Mouse (Mus musculus) thymus, postnatal 25 days (tissue): ENCODE results near the gene Tinf2.

Source experiments
- DNase-seq: peaks from one replicate; pipeline ENCODE4 v3.0.0; 2022

Gene Tinf2

DNA sequence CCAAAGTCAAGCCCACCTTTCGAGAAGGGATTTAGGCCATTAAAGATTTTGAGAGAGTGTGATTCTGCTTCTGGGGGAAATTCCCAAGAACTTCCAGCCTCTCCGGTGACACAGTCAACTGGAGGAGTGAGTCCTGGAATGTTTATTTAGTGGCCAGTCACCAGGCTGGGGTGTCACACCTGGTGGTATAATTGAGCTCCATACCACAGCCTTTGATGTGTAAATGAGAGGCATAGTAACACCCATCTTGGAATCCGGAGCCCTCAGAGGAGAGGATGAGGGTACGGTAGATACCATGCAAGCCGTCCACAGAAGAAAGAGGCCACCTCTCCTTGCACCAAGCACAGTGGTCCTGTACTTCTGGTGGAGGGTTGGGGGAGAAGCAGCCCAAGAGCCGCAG lies 21.1 kb upstream of the Tinf2 start:
- no peak for DNase-seq

DNA sequence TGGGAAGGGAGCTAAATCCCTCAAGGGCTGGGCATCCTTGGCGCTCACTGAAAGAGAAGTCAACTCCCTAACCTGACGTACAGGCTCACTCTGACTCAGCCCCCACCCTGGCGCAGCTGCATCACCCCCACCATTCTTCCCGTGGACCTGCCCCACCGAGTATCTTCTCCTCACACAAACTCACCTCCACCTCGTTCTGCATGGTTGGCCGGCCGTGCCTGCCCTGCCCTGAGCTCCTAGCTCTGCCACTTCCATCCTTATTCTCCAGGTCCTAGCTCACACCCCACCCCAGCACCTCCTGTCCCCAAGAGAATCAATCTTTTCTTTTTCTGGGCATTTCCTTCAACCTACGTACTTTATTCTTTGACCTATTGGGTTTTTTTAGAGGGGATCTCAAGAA lies 19.5 kb upstream of the Tinf2 start:
- no peak for DNase-seq

DNA sequence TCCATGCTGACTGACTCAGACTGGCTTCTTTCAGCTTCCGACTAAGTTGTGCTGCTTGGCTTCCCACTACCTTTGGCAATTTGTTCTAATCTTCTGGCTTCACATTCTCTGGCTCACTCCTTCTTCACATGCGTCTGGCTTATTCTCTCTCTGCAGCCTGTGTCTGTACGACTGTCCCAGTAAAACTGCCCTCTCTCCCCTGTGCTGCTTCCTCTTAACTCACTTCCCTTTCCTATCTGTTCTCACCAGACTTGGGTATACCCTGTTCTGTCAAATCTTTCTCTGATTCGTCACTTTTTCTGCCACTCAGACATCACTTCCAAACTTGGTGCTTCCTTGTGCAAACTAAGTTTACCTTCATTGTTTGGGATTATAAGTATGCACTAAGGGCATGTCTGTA lies 15.6 kb upstream of the Tinf2 start:
- DNase-seq: no peak

DNA sequence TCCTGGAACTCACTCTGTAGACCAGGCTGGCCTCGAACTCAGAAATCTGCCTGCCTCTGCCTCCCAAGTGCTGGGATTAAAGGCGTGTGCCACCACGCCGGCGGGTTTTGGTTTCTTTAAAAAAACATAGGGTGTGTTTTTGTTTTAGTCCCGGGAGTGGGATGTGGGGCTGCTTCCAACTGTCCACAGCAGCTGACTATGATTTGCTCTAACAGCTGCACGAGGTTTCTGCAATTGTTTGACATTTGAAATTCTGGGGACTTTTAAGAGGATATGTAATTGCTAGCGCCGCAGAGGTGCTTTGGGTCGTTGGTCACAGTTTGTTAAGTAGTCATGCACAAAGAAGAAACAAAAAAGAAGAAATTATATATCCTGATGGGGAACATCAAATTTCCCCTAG lies 7.8 kb upstream of the Tinf2 start:
- DNase-seq: no peak

DNA sequence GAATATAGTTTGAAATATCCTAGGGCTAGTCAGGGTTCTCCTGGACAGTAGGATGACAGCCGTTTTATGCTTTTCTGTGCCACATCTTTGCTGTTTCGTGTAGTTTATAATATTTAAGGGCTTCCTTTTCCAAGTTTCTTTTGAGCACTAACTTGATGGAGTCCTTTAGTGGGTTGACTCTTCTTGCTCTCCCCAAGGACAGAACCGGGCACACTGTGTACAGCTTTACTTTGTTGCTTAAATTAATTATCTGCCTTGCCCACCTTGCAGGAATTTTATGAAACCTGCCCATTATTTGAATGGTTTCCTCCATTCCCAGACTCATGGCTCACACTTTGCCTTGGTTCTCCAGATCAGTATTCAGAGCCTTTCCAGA lies 486 bp upstream of the Tinf2 start:
- DNase-seq: no peak

DNA sequence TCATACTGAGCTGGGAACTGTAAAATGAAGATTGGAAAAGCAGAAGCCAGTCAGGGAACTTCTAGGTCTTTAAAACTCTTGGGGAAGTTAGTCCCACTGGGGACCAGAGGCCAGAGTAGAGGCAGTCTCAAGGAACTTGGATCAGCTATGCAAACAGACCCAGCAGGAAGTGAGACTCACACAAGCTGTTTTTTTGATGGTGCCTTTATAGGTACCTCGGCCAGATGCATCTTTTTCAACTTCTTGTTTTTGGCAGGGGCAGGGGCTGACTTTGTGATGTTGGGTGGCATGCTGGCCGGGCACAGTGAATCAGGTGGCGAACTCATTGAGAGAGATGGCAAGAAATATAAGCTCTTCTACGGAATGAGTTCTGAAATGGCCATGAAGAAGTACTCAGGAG lies 4.0 kb downstream of the Tinf2 start:
- DNase-seq: no peak

DNA sequence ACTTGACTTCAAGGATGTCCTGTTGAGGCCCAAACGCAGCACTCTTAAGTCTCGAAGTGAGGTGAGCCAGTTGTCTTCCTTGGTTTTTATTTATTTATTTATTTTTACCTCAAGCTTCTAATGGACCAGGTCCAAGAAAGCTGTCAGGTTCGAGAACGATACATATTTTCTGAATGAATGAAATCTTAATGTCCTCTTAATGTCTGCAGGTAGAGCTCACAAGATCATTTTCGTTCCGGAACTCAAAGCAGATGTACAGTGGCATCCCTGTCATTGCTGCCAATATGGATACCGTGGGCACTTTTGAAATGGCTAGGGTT lies 8.9 kb downstream of the Tinf2 start:
- no peak for DNase-seq

DNA sequence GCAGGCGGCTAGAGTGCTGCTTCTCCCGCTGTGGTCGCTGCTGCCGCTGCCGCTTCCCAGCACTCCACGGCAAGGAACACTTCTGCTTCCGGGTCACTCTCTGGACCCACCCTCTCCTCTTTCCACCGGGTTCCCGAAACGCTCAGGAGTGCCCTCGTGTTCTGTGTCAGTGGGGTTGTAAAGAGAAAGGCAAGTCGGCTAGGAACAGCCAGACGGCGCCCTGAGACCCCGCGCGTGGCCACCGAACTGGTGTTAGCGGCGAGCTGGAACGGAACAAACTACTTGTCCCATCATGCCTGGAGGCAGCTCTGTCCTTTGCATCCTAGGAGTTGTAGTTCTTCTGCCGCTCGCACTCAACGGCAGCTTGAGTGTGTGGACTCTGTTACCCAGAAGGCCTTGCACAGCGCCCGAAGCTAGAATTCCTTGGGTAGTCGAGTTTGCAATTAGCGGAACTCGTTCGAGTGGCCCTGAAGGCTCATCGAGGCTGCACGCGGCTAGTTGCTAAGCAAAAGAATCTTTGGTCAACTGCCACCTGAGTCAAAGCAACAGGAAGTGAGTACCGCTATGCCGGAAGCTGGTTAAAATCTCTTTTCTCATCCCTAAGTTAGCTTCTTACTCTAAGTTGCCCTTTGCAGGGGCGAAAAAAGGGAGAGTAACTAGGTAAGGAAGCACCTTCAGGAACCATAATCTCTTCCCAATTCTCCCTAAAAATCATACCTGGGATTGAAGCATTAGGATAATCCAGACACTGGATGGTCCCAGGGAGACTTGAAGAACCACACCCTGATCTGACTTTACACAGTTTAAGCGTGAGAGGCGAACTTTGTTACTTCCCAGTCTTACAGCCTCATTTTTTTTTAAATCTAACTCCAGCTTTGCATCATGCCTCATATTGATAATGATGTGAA lies 9.5 kb downstream of the Tinf2 start, which contains the start of the genes Gmpr2 and Nedd8:
Gmpr2 (plus strand) TSS at position 109 of the 908 bp plus-strand sequence.
Nedd8 (minus strand) TSS at position 292 of the 908 bp plus-strand sequence.
- peak; percentile 88 for DNase-seq

DNA sequence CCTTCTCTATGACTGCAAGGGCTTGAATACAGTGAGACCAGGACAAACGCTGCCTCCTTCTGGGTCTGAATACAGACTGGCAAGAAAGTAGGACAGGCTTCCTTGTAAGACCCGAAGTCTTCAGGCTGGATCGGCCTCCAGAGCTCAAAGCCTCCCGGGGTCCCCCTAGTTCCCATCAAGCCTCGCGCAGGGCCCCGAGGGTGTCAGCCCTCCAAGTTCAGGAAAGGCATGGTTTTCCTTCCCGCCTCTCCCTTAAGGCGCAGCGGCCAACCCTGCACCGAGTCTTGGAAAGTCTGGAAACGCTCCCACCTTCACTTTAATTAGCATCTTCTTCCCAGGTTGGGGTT lies 10.2 kb downstream of the Tinf2 start:
- no peak for DNase-seq

DNA sequence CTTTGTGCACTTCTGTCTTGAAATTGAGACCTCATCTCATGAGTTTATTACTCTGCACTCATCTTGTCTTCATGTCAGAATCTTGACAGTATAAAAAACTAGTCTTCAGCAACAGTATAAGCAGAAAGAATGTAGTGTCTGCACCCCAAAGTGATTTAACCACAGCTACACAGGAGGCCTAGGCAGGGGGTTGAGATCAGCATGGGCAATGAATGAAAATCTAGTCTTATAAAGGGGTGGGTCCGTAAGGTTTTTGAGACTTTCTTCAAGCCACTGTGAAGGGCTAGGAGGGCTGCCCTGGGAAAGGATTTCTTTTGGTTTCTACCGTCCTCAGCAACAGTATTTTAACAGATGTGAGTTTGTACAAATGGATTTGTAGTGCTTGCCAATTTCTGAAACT lies 21.0 kb downstream of the Tinf2 start:
- DNase-seq: no peak

DNA sequence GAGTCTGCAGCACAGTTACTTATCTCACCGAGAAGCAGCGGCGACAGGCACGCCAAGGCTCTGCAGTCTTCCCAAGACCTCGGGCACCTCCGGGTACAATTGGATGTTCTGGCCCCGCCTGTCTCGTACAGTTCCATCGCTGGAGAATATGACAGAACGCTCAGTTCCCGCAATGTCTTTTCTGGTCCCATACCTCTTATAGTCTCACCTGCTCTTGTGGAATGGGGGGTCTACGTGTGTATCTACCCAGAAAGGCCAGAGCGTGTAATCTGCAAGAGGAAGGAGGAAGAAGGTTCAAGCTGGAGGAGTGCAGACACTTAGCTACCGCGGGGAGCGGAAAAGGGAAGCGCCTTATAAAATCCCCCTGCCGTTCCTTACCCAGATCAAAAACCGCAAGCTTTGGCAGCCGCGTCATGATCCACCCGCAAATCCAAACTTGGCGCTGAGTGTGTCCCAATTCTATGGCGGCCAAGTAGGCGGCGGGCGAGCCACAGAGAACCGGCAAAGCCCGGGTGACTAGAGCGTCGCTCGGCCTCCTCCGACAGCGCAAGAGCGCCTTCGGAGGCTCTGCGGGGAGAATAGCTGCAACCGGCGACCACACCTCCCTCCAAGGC lies 21.6 kb downstream of the Tinf2 start, which contains the start of gene Mdp1:
Mdp1 (minus strand) TSS at position 549 of the 614 bp plus-strand sequence.
- peak; percentile 78 for DNase-seq

DNA sequence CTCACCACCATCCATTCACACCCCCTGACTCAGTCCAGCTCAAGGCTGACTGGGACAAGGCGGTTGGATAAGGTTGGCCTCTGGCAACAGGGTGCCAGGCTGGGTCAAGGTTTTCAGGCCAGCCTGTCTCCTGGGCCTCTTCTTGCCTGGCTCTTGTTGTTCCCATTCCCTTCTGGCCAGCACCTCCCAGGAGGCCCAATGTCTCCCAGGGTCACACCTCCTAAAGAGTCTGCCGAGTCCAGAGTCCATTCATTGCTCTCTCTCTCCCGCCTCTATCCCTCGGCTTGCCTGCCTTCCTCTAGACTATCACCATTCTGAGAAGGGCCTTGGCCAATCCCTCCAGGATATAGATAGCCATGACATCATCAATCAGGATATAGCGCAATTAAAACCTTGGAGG lies 23.6 kb downstream of the Tinf2 start:
- no peak for DNase-seq

DNA sequence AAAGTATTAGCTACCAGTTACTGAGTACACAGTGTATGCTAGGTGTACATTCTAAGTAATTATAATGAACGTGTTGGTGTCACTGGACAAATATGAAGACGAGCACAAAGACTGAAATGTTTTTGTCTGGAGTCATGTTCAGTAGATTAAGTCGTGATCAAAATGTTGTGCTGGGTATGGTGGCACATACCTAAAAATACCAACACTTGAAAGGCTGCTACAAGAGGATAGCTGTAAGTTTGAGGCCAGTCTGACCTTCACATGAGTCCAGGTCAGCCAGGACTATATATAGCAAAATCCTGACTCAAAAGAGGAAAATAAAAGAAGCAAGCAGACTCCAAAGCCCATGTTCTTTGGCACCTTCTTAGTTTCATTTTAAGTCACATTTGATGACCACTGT lies 24.7 kb downstream of the Tinf2 start:
- DNase-seq: no peak

DNA sequence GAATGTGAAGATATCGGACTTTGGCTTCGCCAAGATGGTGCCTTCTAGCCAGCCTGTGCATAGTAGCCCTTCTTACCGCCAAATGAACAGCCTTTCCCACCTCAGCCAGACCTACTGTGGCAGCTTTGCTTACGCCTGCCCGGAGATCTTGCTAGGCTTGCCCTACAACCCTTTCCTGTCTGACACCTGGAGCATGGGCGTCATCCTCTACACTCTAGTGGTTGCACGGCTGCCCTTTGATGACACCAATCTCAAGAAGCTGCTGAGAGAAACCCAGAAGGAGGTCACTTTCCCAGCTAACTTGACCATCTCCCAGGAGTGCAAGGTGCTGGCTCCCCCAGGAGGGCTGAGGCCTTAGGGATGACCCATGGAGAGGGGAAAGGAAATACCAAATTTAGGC lies 30.1 kb downstream of the Tinf2 start:
- DNase-seq: peak; percentile 46

DNA sequence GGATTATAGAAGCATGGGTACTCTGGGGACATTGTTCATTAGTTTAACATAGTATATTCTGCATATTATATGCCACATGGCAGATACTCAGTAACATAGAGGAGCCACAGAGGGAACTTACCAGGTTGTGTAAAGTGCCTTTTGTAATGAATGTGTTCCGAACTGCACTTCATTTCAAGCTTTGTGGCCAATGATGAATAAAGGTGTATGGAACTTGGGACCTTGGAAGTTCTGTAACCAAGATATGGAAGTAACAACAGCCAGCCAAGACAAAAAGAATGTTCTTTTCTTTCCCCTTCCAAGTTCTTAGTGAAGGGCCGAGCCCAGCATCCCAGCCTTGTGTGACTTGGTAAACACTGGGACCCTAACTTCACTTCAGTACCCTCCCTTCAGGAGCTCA lies 31.7 kb downstream of the Tinf2 start, which contains the start of gene Tssk4:
Tssk4 (plus strand) TSS at position 301 of the 400 bp plus-strand sequence.
- no peak for DNase-seq

DNA sequence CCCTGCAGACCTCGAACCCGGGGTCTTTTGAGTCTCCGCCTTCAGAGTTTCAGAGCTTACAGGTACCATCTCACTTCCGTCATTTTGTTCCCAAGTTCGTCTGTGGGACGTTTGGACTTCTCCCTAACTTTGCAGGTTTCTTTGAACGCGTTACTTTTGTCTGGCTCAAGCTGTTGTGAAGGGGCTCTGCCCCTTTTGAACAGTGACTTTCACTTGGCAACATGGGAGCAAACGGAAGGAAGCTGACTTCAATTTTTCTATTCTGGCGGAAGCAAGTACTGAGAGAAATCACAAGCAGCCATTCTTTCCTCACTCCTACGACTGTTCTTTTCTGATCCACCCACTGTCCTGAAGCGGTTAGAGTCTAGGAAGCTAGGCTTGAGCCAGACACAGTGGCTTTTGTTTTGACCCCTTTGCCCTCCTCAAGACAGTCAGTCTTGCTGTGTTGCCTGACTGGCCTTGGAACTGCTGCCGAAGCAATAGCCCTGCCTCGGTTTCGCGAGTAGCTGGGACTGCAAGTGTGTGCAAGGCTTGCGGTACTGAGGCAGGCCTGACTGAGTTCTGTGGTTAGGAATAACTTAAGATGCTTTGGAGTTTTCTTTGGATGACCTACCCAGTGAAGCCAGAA lies 37.2 kb downstream of the Tinf2 start:
- DNase-seq: peak; percentile 46

DNA sequence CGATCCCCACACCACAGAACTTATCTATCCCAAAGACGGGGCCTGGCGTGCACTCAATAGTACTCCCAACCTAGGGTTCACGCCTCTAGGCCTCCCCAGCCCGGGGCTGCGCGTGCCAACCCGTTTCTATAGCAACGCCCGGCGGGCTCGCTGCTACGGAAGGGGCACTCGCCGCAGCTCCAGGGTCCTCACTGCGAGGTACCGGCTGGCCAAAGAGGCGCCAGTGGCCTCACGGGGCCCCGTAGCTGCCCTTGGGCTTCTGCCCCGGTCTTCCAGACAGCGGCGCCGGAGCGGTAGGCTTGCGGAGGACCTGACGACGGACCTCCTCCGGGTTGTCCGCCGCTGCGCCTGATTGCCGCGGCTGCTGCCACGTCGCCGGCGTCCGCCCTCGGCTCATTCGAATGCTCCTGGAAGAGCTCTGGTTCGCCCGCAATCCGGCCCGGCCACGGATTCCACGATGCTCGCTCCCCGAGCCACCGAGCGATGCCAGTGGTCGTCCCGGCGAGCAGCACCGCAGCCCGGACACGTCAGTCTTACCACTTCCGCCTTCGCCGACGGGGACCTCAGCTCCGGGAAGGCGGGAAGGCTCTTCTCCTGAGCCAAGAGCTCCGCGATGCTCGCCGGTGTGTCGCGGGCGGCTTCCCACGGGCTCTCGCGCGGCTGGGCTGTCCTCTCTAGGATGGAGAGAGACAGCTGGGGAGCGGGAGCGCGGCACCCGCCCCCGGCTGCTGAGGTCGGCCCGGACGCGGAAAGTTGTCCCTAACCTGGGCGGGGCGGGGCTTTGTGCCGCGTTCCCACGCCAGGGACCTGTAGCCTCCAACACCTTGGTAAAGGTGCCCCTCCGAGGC lies 38.3 kb downstream of the Tinf2 start, which contains the start of gene Tm9sf1:
Tm9sf1 (minus strand) TSS at position 747 of the 848 bp plus-strand sequence.
- DNase-seq: peak; percentile 87

DNA sequence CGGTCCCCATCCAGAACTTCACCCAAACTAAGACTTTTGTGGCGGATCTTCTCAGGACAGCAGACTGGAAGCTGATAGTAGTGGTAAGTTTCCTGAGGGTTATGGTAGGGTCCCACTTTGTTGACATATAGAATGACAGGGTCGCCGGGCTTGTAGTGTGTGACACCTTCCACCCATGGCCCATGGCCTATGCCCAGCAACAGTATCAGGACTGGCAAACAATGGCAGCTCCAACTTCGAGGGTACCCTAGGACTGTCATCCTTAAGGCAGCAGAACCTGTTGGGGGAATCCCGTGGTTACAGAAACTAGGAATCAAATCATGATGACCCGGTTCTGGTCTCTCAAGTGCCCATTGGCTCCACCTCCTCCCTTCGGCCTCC lies 39.0 kb downstream of the Tinf2 start:
- no peak for DNase-seq

DNA sequence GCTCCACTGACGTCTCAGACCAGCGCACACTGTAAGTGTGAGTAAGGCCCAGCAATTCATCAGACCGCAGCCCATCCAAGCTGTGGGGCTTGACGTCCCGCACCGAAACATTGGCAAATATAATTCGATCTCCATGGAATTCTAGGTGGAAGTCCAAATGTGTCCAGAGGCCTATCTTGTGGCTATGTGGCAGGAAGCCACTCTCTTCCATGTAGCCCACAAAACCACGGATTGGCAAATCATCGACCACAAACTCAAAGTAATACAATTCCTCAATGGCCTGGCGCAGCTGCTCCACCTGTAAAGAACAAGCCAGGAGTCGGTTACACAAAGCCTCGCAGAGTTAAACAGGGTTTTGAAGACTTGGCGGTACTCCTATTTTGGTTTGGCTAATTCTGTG lies 40.3 kb downstream of the Tinf2 start:
- DNase-seq: no peak

DNA sequence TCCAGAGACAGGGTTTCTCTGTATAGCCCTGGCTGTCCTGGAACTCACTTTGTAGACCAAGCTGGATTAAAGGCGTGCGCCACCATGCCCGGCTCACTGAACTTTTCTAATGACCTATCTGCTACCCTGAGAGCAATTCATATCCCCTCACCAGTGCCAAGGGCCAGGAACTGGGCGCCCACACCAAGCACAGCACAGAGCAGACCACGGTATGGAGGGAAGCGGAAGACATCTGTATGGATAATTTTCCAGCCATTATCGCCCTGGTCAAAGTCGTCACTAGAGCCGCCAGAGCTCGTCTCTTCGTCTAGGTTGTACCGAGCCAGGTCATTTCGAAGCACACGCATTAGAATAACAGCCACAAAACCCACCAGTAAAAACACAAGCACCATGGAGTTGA lies 40.8 kb downstream of the Tinf2 start:
- DNase-seq: no peak

DNA sequence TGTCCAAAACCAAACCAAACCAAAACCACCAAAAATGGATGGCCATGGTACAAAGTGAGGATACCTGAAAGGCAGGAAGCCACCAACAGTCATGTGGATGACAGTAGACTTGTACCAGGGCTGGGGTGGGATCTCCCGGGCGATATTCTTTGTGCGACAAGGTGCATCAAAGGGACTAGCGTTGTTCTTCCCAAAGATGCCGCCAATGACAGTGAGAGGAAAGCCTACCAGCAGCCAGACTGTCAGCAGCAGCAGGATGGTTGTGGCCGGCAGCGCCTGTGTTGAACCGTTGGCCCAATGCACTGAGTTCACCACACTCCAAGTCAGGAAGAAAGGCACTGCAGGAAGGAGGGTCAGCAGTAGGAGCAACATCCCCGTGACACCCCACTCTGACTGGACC lies 43.8 kb downstream of the Tinf2 start, which contains the start of gene Gm49378:
Gm49378 (minus strand) TSS at position 101 of the 400 bp plus-strand sequence.
- DNase-seq: no peak

DNA sequence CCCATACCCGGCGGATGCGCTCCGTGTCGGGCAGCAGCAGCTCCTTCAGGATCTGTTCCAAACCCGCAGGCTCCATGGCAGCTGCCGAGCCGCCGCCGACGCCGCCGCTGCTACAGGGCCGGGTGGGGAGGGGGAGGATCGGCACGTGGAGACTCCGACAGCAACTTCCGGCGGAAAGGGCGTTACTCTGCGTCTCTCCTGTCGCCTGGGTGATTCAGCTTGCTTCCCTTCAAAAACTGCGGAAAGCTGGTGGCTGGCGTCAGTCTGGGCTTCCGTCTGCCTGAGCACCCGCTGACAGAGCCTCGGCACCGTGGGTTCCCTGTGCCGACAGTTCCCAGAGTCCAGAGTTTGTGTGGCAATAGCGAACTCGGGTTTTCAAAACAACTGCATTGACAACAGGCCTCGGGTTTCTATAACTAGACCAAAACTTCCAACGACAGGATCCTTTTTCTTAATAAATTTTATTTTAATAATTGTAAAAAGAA lies 46.1 kb downstream of the Tinf2 start, which contains the start of gene Ipo4:
Ipo4 (minus strand) TSS at position 435 of the 485 bp plus-strand sequence.
- DNase-seq: peak; percentile 87
